ENCODE assay signal across 8 mouse cellular contexts in genomic region chr14:16364878-16365337, GRCm38 (mm10). TPM values are rescaled to one million over a fixed set of nuclear protein-coding genes. Genes with fewer than 3 reads are reported as not detected.
DNase-seq lines count a peak whose midpoint lies in the region; ATAC-seq and TF ChIP-seq lines count a peak whose summit lies in the region.

Gene Top2b, plus strand, starts transcription at chr14:16365179.

- no peaks in the 10 kb centered on the region for H3K4me1 ChIP-seq in ES-Bruce4 (ENCODE audit: control insufficient read depth, insufficient read depth, low read length)
- peaks cover 32% of the 10 kb centered on the region for H3K4me1 ChIP-seq in forebrain, embryonic 13.5 days
- H3K4me1 ChIP-seq in liver, postnatal 0 days (ENCODE audit: insufficient read depth) = peaks cover 22% of the 10 kb centered on the region
- H3K4me1 ChIP-seq in neural tube, embryonic 14.5 days (ENCODE audit: control insufficient read depth, insufficient read depth, low read length) = peaks cover 18% of the 10 kb centered on the region

- no peak for TF ChIP-seq EP300 in ES-Bruce4 (IDR thresholded peaks at IDR 0.05; ENCODE audit: insufficient read depth, low read depth, low read length)
- TF ChIP-seq EP300 in liver, postnatal 0 days (IDR thresholded peaks at IDR 0.05; ENCODE audit: low read depth) = 0 out of 2 replicates have a peak, but pooled peaks have one; percentile 23

- TF ChIP-seq CTCF in ES-Bruce4 (IDR thresholded peaks at IDR 0.05; ENCODE audit: low read depth, low read length) = no peak
- TF ChIP-seq CTCF in liver, postnatal 0 days (IDR thresholded peaks at IDR 0.05; ENCODE audit: low read depth) = no peak

- 2% methylated on average over 32 of the region's 32 CpGs for WGBS in forebrain, embryonic 13.5 days
- WGBS in large intestine, adult 2 months = under 1% methylated on average over 32 of the region's 32 CpGs
- WGBS in liver, postnatal 0 days (ENCODE audit: insufficient replicate concordance) = 1% methylated on average over 32 of the region's 32 CpGs
- under 1% methylated on average over 32 of the region's 32 CpGs for WGBS in neural tube, embryonic 14.5 days

- DNase-seq in heart, postnatal 10 days = peak; percentile 98 to 99
- peak; percentile 97 for DNase-seq in large intestine, adult 2 months (ENCODE audit: low read depth, low spot score)
- peak; percentile 97 for DNase-seq in liver, postnatal 0 days
- peak; percentile 96 for DNase-seq in testis, postnatal 10 days (ENCODE audit: low spot score)

- intact Hi-C loops in heart, postnatal 10 days (cut with DNase I) = loop anchor here (2.0 to 5.0 kb wide), 3 partner anchors 48 to 1663 kb away; partner anchors contain the start of genes Ngly1, Oxsm and Slc4a7

- no peaks in the 10 kb centered on the region for H3K36me3 ChIP-seq in ES-Bruce4 (ENCODE audit: control insufficient read depth, insufficient read depth, low read length, poor library complexity, severe bottlenecking)
- H3K36me3 ChIP-seq in forebrain, embryonic 13.5 days (ENCODE audit: poor library complexity, severe bottlenecking) = no peaks in the 10 kb centered on the region
- H3K36me3 ChIP-seq in liver, postnatal 0 days (replicated peaks; ENCODE audit: insufficient read depth, low read length) = no peaks in the 10 kb centered on the region; the same call in 1 of the 2 replicates
- H3K36me3 ChIP-seq in neural tube, embryonic 14.5 days (ENCODE audit: control insufficient read depth, insufficient read depth, low read length) = no peaks in the 10 kb centered on the region

- H3K4me2 ChIP-seq in forebrain, embryonic 13.5 days = peak within 1 kb of the TSS; percentile 80
- peak within 1 kb of the TSS; percentile 92 for H3K4me2 ChIP-seq in liver, postnatal 0 days (ENCODE audit: low read depth, low read length)
- peak within 1 kb of the TSS; percentile 79 for H3K4me2 ChIP-seq in neural tube, embryonic 14.5 days (ENCODE audit: low read depth, low read length)

- no peak within 1 kb of the TSS for H3K27ac ChIP-seq in ES-Bruce4 (ENCODE audit: insufficient read depth, low read length)
- peak within 1 kb of the TSS; percentile 99 for H3K27ac ChIP-seq in forebrain, embryonic 13.5 days
- peak within 1 kb of the TSS; percentile 97 for H3K27ac ChIP-seq in liver, postnatal 0 days (ENCODE audit: low read depth)
- peak within 1 kb of the TSS; percentile 99 for H3K27ac ChIP-seq in neural tube, embryonic 14.5 days (ENCODE audit: low read depth, low read length)

- no peaks in the 10 kb centered on the region for H3K9me3 ChIP-seq in ES-Bruce4 (replicated peaks; ENCODE audit: control insufficient read depth, insufficient read depth, low read length, poor library complexity, severe bottlenecking)
- H3K9me3 ChIP-seq in forebrain, embryonic 13.5 days (replicated peaks) = no peaks in the 10 kb centered on the region
- H3K9me3 ChIP-seq in liver, postnatal 0 days (ENCODE audit: low read length) = no peaks in the 10 kb centered on the region
- H3K9me3 ChIP-seq in neural tube, embryonic 14.5 days (ENCODE audit: control insufficient read depth, low read length) = no peaks in the 10 kb centered on the region

- H3K9ac ChIP-seq in ES-Bruce4 (ENCODE audit: low read depth, poor library complexity, severe bottlenecking) = peak within 1 kb of the TSS; percentile 76
- H3K9ac ChIP-seq in forebrain, embryonic 13.5 days = peak within 1 kb of the TSS; percentile 99
- H3K9ac ChIP-seq in liver, postnatal 0 days (replicated peaks) = peak within 1 kb of the TSS; percentile 95
- H3K9ac ChIP-seq in neural tube, embryonic 14.5 days (replicated peaks; ENCODE audit: low read depth, low read length) = peak within 1 kb of the TSS; percentile 99

- H3K27me3 ChIP-seq in ES-Bruce4 (ENCODE audit: control insufficient read depth, insufficient read depth, low read length, poor library complexity, severe bottlenecking) = no peaks in the 10 kb centered on the region
- no peaks in the 10 kb centered on the region for H3K27me3 ChIP-seq in forebrain, embryonic 13.5 days
- no peaks in the 10 kb centered on the region for H3K27me3 ChIP-seq in liver, postnatal 0 days (ENCODE audit: insufficient read depth, low read length)
- no peaks in the 10 kb centered on the region; the same call in 1 of the 2 replicates for H3K27me3 ChIP-seq in neural tube, embryonic 14.5 days (ENCODE audit: control insufficient read depth, insufficient read depth, low read length)

- H3K4me3 ChIP-seq in ES-Bruce4 (ENCODE audit: low read depth, low read length) = peak within 1 kb of the TSS; percentile 95
- H3K4me3 ChIP-seq in forebrain, embryonic 13.5 days = peak within 1 kb of the TSS; percentile 96
- peak within 1 kb of the TSS; percentile 79 for H3K4me3 ChIP-seq in liver, postnatal 0 days (ENCODE audit: low read depth, low read length)
- peak within 1 kb of the TSS; percentile 96 for H3K4me3 ChIP-seq in neural tube, embryonic 14.5 days (ENCODE audit: low read depth, low read length)

- no peak for TF ChIP-seq POLR2A in ES-Bruce4 (IDR thresholded peaks at IDR 0.05; ENCODE audit: insufficient read depth, low read length)

- peak; percentile 98 for ATAC-seq in cerebellum, adult (ENCODE audit: insufficient number of reproducible peaks, low FRiP score, low TSS enrichment)
- peak; percentile 99 for ATAC-seq in forebrain, embryonic 13.5 days
- peak; percentile 98 for ATAC-seq in liver, postnatal 0 days
- ATAC-seq in neural tube, embryonic 14.5 days (ENCODE audit: low read depth) = peak; percentile 99

RNA-seq across cellular contexts. Expression of gene Top2b, which starts in this region (rescaled TPM):
- polyA plus RNA-seq in ES-Bruce4 (2011; ENCODE audit: insufficient read depth, insufficient read length, low read depth, missing spikeins) = 112 and 122 TPM in 2 replicates
- 111 and 122 TPM in 2 replicates for polyA plus RNA-seq in forebrain, embryonic 13.5 days (2015; fragmentation: Nextera tagmentation; extraction: Ambion mirVana)
- total RNA-seq in heart, postnatal 10 days (2021) = 100 to 1,000 TPM in 1 of 2 experiments, 10 to 100 TPM in 1; 96.3 to 108 TPM
- polyA plus RNA-seq in large intestine, adult 2 months (2012; rRNA removed) = 6.5 and 8.9 TPM in 2 replicates
- 8.8 and 9.3 TPM in 2 replicates for polyA plus RNA-seq in liver, postnatal 0 days (2015; fragmentation: Nextera tagmentation; extraction: Ambion mirVana)
- polyA plus RNA-seq in neural tube, embryonic 14.5 days (2014; fragmentation: Nextera tagmentation; extraction: Ambion mirVana) = 124 and 188 TPM in 2 replicates

Comparison
In these comparisons a context has a peak if more than half of its experiments do, and no peak if none do; other contexts are left out.
1. RNA of gene Top2b (polyA plus RNA-seq): 124 to 188 TPM in neural tube, embryonic 14.5 days, 111 to 122 TPM in forebrain, embryonic 13.5 days and 112 to 122 TPM in ES-Bruce4; 8.8 to 9.3 TPM in liver, postnatal 0 days and 6.5 to 8.9 TPM in large intestine, adult 2 months; every median in the first group is over 10 times any median in the second.
2. Peak in every context shown above with its lines, with median percentiles within 50 percentile points of each other: H3K4me3 ChIP-seq, H3K9ac ChIP-seq, ATAC-seq, H3K4me2 ChIP-seq and DNase-seq.